Mouse (Mus musculus) gastrocnemius, postnatal 10 days (tissue): ENCODE measurements around the gene Sf3b3. TPM values are rescaled to one million over a fixed set of nuclear protein-coding genes. Genes with fewer than 3 reads are reported as not detected.
"Not testable (repeated sequence)": the region's sequence is repeated elsewhere in the genome, so short reads cannot be mapped to it uniquely, and the experiment has no call there.

Experiments
- DNase-seq: peaks from one replicate; pipeline ENCODE4 v3.0.0; 2021; ENCODE audit warnings: mixed read lengths
- total RNA-seq, 2 experiments: library from RNA; stranded (reverse); gene quantifications; 2 replicates each; pipeline ENCODE4 v1.2.3; 2021

Gene Sf3b3
- total RNA-seq, 2 experiments from 2014 or later, result 35.7 to 44.8 TPM

DNA sequence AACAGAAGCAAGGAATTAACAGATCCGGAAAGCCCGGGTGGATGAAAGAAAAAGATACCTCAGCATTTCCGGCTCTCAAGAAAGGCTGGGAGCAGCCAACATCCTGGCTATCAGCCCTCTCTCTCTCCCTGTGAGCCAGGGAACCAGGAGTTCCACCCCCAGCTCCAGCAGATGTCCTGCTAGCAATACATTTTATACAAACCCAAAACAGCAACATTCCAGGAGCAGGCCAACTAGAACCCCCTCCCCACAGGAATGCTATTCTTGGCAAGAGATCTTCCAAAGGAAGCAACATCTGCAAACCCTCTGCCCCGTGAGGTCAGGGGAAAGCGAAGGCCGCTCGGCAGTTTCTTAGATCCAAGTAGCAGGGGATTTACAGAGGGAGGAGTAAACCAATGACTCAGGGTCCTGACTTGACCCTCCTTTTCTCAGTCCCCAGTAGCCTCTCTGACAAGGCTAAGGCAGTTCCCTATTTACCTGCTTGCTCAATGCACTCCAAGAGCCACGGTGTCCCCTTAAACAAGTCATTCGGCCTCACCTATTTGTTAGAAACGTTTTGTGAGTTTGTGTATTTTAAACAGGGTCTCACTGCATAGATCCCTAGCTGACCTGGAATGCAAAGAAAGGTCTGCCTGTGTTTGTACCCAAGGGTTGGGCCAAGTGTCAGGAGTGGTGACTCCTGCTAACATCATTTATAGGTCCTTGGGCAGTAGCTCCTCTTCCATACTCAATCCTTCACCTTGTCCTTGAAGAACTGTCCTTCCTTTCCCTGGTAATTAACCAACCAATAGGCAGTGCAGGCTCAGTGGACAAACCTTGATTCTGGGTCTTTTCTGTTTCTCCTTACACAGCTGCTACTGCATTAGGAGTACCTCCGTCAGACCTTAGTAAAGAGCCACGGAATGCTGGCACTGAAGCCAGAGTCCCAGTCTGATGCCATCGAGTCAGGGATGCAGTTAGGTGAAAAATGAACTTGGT lies 37.8 kb downstream of the Sf3b3 start:
- DNase-seq, result peak; percentile 45

DNA sequence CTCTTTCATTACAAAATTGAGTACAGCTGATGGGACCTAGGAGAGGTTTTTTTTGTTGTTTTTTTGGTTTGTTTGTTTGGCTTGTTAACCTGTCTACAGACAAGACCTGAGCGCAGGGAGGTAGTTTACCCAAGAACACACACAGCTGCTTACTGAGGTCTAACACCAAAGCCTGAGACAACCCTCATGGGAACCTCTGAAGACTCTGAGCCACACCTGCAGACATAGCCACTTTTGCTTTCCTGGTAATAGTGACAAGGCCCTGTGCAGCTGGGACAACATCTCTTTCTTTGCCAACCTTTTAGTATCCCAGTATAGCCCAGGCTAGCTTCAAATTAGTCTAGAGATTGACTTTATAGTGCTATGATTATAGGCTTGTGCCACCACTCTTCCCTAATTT lies 40.4 kb downstream of the Sf3b3 start:
- no peak for DNase-seq

DNA sequence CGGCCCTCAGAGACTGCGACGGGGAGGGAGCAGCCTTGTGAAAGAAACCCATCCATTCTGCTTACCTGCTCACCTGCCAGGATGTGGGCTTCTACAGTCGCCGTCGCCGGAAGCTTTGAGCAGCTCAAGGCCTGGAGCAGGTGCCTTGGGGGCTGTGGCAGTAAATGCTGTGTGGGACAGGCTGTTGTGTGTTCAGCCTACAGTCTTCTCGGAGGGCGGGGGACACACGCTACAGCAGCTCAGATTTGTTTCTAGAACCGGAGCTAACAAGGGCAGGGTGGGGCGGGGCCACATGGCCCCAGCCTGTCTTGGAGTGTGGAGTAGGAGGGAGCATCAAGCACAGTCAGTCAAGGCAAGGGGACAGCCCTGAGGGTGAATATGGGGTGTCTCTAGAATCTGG lies 40.9 kb downstream of the Sf3b3 start, which contains the start of gene Il34:
Gene Il34 (minus strand): TSS at position 256 of the 400 bp plus-strand sequence.
- no peak for DNase-seq

DNA sequence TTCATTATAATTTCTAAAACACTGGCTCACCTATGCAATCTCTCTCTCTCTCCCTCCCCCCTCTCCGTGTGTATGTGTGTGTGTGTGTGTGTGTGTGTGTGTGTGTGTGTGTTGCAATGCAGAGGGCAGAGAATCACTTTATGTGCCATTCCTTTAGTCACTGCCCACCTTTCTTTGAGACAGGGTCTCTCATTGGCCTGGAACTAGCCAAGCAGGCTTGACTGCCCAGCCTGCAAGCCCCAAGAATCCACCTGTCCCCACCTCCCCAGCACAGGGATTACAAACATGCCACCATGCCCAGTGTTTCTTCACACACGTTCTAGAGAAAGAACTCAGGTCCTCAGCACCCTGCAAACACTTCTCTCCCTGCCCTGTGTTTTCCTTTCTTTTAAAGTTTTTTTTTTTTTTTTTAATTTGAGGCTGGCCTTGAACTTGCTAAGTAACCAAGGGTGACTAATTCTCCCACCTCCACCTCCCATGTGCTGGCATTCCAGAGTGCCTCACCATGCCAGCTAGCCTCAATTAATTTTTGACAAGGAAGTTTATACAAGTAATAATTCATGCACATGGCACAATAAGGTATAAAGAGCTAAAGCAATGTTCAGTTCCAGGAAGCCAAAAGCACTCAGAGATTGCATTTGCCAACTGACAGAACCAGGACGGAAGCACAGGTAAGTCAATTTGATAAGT lies 41.6 kb downstream of the Sf3b3 start:
- no peak for DNase-seq

DNA sequence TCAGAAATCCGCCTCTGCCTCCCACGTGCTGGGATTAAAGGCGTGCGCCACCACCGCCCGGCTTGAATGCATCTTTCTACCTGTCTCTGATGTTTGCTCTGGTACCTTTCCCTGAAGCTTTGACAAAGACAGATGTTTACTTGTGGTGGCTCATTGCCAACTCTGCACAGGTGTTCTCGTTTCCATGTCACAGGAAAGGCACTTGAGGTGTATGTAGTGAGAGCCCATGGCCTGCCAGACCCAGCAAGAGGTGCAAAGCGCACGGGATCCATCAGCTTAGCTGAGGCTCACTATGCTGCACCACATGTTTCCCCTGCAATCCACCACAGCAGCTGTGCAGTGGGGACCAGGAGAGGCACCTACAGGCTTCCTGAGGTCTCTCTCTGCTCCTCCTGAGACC lies 42.7 kb downstream of the Sf3b3 start:
- DNase-seq, result no peak

DNA sequence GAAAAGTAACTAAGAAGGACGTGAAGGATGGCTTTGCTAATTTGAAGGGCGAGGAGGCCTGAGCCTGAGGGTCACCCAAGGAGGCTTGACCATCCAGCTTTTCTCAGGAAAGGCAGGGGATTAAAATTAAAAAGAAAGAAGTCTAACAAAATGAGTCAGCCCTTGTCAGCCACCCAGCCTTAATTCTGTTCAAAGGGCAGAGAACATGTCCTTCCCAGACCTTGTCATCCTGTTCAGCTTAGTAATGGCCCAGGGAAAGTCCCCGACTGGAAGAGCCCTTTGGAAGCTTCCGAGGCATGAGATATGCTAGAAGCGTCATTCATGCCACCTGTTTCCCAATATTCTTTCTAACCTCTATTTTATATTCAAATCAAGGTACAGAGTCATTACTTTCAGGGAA lies 43.6 kb downstream of the Sf3b3 start:
- no peak for DNase-seq

DNA sequence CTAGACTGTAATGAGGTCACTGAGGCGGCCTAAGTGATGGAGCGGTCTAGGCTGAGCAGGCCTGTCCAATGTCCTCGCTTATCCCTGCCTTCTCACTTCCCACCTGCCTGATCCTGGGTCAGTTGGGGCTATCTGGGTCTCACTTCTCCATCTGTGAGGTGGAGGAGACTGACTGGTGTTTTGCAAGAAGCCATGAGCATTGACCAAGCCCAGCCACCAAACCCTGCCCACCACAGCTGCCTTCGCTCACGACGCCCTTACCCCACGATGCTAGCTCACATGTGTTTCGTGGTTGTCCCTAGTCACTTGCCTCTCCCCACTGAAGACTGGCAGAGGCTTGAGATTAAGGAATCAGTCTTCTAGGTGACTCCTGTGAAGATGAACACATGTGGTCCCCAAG lies 49.5 kb downstream of the Sf3b3 start:
- DNase-seq, result no peak

DNA sequence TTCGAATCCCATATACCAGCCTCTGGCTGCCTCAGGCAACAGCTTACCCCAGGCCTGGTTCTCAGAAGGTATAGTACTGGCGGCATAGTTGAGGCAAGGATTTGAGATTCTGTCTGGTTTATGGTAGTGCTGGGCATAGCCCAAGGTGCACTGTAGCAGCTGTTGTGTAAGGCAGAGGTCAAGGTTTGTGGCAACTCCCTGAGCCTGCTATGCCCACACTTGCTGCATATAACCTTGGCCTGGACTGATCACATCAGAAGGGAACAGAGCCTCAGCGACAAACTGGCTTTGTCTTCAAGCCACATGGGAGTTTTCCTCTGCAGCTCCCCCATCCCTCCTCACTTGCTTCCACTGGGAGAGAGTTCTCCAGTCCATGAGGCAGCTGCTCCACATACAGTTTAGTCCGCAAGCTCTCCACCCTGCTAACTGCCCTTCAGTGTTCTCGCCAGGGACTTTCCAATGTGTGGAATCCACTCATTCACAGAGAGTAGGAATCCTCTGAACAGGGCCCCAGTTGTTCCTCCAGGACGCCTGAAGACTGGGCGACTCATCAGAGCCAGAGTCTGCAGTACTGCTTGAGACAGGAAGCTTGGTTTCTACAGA lies 52.1 kb downstream of the Sf3b3 start:
- DNase-seq, result no peak

DNA sequence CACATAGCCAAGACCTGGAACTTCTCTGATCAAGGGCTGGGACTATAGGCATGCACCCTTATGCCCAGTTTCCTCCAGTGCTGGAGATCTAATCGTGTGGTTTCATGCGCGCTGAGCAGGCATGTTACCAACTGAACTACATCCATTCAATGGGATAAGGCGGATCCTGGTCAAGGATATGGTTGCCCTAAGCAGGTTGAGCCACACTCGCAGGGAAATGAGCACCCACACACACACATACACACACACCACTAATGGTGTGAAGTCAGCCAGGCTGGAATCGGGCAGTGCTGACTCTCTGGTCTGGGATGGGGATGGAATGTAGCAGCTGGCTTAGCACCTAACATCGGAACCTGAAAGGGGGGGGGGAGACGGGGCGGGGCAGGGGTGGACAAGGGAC lies 52.7 kb downstream of the Sf3b3 start:
- DNase-seq, result no peak

DNA sequence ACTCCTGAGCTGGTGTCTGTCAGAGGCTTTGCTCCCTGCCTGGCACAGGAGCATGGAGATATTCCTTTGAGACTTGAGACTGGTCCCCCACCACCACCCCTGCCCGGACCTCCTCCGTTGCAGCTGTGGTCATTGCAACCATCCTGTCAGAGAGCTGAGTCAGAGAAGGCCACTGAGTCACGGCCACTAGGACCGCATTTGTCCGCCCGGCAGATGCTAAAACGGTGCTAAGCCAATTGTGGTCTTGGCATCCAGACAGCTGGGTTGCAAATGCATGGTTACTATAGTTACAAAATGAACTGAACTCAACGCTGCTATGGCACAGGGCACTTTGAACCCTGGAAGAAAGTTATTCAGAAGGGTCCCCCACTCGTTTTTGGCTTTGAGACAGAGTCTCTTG lies 53.1 kb downstream of the Sf3b3 start:
- DNase-seq, result no peak

DNA sequence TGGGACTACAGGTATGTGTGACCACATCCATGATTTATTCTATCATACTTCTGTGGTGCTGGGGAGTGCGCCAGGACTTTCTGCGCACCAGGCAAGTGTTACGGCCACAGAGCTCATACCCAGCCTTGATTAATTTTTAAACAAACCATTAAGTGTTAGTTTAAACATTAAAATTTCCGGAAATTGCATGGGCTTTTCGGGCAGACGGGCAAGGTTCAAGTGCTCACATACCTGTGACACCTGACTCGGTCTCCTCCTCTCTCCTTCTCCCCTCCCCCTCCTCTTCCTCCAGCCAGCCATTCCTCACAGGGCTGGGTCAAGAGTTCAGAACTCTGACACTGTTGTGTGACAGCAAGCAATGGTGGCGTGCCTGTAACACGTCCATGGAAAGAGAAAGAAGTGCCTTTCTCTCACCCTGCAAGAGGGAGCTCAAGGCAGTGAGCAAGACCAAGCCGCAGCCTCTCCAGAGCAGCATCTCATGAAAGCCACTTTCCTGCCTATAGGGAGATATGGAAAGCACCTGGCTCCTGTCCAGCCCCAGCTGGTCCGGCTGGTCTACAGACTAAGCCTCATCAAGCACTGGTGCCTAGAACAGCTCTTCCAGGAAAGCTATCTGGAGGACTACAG lies 53.9 kb downstream of the Sf3b3 start:
- no peak for DNase-seq

DNA sequence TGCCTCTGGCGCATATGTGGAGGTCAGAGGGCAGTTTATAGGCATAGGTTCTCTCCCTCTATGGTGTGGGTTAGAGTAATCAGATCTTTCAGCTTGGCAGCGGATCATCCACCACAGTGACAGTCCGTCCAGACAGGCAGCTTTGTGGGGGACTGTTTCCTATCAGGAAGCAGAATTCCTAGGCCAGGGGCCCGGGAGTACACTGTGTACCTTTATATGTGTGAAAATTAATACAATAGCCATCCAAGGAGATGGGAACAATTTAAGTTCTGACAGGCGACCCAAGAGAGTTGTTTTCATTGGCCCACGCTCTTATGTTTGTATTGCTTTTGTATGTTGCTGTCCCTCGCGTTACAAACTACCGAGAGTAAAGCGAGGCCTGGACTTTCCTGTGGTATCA lies 55.4 kb downstream of the Sf3b3 start:
- DNase-seq, result no peak

DNA sequence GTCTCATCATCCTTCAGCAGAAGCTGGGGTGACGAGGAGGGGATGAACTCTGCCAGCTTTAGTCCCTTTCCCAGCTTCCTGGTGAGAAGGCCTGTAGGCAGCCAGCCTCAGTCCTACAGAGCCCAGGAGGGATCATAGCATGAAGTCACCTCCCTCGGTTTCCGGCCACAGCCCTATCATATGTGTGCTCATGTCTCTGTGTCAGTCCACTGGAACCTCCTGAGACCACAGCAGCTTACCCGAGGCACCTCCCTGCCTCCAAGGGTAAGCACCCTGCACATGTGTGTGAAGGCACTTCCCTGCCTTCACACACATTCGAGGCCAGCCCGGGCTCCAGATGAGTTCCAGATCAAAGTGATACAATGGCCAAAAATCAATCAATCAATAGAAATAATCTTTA lies 56.3 kb downstream of the Sf3b3 start:
- no peak for DNase-seq

DNA sequence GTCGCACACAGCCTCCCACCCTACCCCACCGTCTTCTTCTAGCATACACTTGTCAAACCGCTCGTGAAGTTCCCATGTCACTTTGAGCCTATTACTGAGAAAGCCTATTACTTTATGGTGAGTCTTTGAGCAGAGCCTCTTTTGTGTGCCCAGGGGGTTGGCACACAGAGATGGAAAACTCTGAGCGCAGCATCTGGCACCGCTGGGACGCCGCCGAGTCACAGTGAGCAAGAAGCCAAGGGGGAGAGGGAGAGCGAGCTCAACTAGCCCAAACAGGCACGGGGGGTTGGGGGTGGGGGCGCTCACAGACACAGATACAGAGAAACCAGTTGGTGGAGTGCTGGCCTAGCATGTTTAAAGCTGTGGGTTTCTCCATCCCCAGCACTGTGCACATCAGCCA lies 57.0 kb downstream of the Sf3b3 start:
- peak; percentile 50 for DNase-seq

DNA sequence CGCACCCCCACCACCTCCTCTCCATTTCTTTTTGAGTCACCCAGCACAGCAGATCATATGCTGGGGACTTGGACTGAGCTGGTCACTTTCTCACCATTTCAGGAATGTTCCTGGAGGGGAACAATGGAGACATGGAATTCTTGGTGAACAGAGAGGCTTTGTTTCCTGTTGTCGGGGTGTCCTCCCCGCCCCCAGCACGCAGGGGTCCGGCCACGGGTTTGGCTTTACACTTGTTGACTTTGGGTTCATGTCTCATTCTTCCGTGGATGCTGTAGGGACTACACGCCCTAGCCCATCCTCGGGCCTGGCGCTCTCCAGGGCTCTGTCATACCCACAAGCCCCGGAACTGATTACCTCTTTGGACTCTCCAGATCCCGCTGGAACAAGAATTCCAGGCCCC lies 57.6 kb downstream of the Sf3b3 start:
- no peak for DNase-seq

DNA sequence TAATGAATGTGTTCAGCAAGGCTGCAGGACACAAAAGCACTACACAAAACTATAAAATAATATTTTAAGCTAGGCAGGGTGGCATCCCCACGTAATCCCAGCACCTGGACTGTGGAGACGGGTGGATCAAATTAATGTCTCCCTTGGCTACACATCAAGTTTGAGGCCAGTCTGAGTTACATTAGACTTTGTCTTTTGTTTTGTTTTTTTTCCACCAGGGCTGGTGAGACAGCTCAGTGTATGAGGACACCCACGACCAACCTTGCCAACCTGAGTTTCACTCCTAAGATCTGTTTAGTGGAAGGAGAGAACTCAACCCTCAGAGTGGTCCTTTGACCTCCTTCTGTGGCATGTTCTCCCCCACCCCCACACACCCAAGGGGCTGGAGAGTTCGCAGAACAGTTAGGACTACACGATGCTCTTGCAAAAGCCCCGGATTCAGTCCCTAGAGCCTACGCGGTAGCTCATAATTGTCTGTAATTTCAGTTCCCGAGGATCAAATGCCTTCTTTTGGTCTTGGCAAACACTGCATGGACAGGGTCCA lies 59.1 kb downstream of the Sf3b3 start:
- no peak for DNase-seq

DNA sequence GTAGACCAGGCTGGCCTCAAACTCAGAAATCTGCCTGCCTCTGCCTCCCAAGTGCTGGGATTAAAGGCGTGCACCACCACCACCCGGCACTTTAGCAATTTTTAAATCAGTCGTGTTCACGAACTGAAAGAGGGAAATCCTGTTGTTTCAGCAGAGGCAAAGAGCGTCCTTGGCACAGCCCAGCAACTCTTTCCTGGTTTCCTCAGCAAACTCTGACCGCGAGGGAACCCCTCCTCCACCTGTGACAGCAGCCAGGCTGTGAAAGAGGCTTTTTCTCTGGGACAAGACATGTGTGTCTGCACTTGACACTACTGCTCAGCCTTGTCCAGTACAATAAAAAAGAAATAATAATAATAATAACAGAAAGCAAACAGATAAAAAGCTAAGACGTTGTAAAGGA lies 59.7 kb downstream of the Sf3b3 start:
- DNase-seq, result no peak

DNA sequence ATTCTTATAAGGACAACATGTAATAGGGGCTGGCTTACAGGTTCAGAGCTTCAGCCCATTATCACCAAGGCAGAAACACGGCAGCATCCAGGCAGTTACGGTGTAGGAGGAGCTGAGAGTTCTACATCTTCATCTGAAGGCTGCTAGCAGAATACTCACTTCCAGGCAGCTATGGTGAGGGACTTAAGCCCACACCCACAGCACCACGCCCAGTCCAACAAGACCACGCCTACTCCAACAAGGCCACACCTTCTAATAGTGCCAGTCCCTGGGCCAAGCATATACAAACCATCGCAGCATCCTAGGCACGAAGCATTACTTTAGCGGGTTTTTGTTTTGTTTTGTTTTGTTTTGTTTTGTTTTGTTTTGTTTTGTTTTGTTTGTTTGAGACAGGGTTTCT lies 60.1 kb downstream of the Sf3b3 start:
- DNase-seq, result not testable (repeated sequence)

DNA sequence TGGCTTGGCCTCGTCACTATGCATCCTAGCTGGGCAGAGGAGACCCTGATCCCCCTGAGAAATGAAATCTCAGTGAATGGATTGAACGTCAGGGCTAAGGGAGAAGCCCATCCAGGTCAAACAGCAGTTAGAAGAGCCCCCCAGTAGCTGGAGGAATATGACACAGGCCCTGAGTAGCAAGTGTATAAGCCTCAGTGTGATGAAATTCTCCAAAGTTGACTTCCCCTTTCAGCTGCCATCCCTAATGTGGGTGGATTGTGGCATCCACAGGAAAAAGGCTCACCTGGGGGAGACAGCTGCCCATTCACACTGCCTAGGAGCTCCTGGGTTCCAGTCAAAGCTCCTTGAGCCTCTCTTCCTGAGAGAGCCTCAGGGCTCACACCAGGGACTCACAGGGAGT lies 61.2 kb downstream of the Sf3b3 start:
- no peak for DNase-seq

DNA sequence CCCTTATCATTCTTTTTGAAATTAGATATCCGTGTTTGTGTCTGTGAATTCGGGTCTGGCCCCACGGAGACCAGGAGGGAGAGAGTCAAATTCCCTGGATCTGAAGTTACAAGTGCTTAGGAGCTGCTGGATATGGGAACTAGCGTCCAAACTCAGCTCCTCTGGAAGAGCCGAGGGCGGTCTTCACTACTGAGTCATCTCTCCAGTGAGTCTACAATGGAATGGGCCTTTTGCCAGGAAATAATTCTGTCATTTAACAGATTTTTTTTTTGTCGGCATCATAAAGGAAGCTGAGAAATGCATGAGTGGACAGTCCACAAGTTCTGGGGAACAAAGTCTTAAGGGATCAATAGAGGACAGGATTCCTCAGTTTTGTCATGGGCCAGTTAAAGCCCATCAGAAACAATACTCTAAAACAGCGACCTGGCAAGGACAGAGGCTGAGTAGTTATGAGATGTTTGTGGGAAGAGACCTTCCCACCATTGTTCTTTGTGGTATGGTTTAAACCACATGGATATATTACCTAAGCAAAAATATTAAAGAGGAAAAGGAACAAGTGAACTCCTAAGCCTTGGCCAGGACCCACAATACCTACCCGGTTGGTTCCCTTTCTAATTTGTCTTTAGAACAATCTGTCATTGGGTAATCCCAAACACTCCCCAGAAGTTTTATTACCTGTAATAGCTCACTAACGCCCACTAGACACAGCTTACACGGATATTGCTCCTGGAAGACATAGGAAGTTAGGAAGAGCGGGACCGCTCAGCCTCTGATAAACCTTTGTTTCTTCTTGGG lies 66.5 kb downstream of the Sf3b3 start:
- DNase-seq, result no peak

DNA sequence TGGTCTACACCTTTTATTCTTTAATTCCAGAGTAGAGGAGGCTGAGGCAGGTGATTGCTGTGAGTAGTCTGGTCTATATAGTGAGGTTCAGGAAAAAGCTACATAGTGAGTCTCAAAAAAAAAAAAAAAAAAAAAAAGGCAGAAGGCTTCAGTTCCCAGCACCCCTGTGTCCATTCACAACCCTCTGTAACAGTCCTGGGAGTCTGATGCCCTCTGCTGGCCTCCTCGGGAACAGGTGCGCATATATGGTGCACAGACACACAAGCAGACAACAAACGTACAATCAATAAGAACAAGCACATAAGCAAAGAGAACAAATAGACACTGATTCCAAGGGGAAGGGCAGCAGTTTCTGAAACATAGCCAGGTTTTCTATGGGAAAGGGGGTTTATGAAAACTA lies 70.3 kb downstream of the Sf3b3 start:
- no peak for DNase-seq

DNA sequence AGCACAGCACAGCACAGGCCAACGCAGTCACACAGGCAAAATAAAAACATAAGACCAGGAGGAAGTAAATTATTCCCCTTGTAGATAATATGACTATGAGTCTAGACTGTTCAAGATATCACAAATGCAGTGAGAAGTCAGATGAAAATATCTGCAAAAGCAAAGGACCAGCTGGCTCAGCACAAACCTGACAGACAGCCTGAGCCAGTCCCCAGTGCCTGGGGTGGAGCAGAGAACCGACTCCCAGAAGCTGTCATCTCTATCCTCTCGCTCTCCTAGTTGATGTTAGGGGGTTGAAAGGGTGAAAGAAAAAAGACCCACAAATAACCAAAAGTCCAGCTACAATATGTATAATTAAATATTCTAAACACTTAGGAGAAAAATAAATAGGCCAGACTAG lies 70.9 kb downstream of the Sf3b3 start:
- DNase-seq, result no peak
